Mouse (Mus musculus) neural tube, embryonic 12.5 days (tissue): Measurements from ENCODE around the gene Meaf6. TPM values are rescaled to one million over a fixed set of nuclear protein-coding genes. Genes with fewer than 3 reads are reported as not detected.

Experiments used
- ATAC-seq: fragments of 200-750 bp; cut with Nextera tagmentation; 2 replicates; pipeline ENCODE4 v1.8.0; 2017; ENCODE audit warnings: low read depth, mild to moderate bottlenecking, moderate TSS enrichment, moderate library complexity; ENCODE audit not compliant: low FRiP score
- H3K27ac ChIP-seq: fragments of 300-500 bp; sonication (generic); 2 replicates; pipeline ENCODE4 v1.5.1; 2016
- H3K27me3 ChIP-seq: fragments of 300-500 bp; sonication (generic); replicated peaks from 2 replicates; pipeline ENCODE4 v1.6.1; 2016; ENCODE audit warnings: mild to moderate bottlenecking
- H3K36me3 ChIP-seq: fragments of 300-500 bp; sonication (generic); 2 replicates; pipeline ENCODE4 v1.6.1; 2016; ENCODE audit warnings: mild to moderate bottlenecking
- H3K4me1 ChIP-seq: fragments of 300-500 bp; sonication (generic); 2 replicates; pipeline ENCODE4 v1.6.1; 2016
- H3K4me2 ChIP-seq: fragments of 300-500 bp; sonication (generic); replicated peaks from 2 replicates; pipeline ENCODE4 v1.6.1; 2016; ENCODE audit warnings: mild to moderate bottlenecking
- H3K4me3 ChIP-seq: fragments of 300-500 bp; sonication (generic); 2 replicates; pipeline ENCODE4 v1.5.1; 2016
- H3K9ac ChIP-seq: fragments of 300-500 bp; sonication (generic); 2 replicates; pipeline ENCODE4 v1.6.1; 2016; ENCODE audit warnings: mild to moderate bottlenecking
- H3K9me3 ChIP-seq: fragments of 300-500 bp; sonication (generic); 2 replicates; pipeline ENCODE4 v1.6.1; 2016; ENCODE audit warnings: mild to moderate bottlenecking
- WGBS: fragments of 180-500 bp; shearing (Covaris S2); methylation state at CpG from one replicate; pipeline ENCODE4 v1.1.7; 2016; 5-methylcytosine and 5-hydroxymethylcytosine counted together
- polyA plus RNA-seq: library from polyadenylated mRNA; unstranded; fragments of >200 nt; fragmentation: Nextera tagmentation; extraction: Ambion mirVana; gene quantifications from 2 replicates; pipeline ENCODE4 v1.2.1, GENCODE M21; 2016

Meaf6 gene
- 120 and 129 TPM in 2 replicates for polyA plus RNA-seq

- peak within 1 kb of the TSS; percentile 96 for H3K27ac ChIP-seq
- 1% methylated on average over 63 of the region's 63 CpGs for WGBS
- peak within 1 kb of the TSS; percentile 68 for H3K4me2 ChIP-seq
- peaks cover 8% of the 10 kb centered on the region for H3K4me1 ChIP-seq
- H3K4me3 ChIP-seq = peak within 1 kb of the TSS; percentile 91
- peak within 1 kb of the TSS; percentile 90 for H3K9ac ChIP-seq
- no peaks in the 10 kb centered on the region for H3K9me3 ChIP-seq
- ATAC-seq = peak; percentile 88
- H3K36me3 ChIP-seq = peaks cover 26% of the 10 kb centered on the region
- H3K27me3 ChIP-seq = no peaks in the 10 kb centered on the region
Measured at GRCm38 (mm10) chr4:125084403-125085345, at the start of gene Meaf6. Gene Meaf6, plus strand, starts transcription at chr4:125085134.

GRCm38 (mm10) chr4:125044454-125044853, 40.5 kb upstream of the Meaf6 start:
- Histone ChIP-seq H3K27ac (no peak overlapping the region), H3K36me3 (peaks cover 89% of the 10 kb centered on the region), H3K27me3 (no peaks in the 10 kb centered on the region), H3K9me3 (no peaks in the 10 kb centered on the region), H3K4me2 (no peak overlapping the region), H3K4me3 (no peak overlapping the region), H3K9ac (no peak overlapping the region), H3K4me1 (no peaks in the 10 kb centered on the region)
- ATAC-seq = no peak
- WGBS = 91% methylated on average over 7 of the region's 7 CpGs

- Histone ChIP-seq H3K36me3 (peaks cover 58% of the 10 kb centered on the region), H3K4me3 (no peak overlapping the region), H3K27me3 (no peaks in the 10 kb centered on the region), H3K4me2 (no peak overlapping the region), H3K9me3 (no peaks in the 10 kb centered on the region), H3K4me1 (no peaks in the 10 kb centered on the region), H3K9ac (no peak overlapping the region), H3K27ac (no peak overlapping the region)
- 91% methylated on average over 9 of the region's 9 CpGs for WGBS
- no peak for ATAC-seq
Measured at GRCm38 (mm10) chr4:125055385-125055784, 29.5 kb upstream of the Meaf6 start.

GRCm38 (mm10) chr4:125056476-125056875, 28.5 kb upstream of the Meaf6 start:
- Histone ChIP-seq H3K27ac (no peak overlapping the region), H3K9me3 (no peaks in the 10 kb centered on the region), H3K36me3 (peaks cover 48% of the 10 kb centered on the region), H3K4me3 (no peak overlapping the region), H3K4me1 (no peaks in the 10 kb centered on the region), H3K4me2 (no peak overlapping the region), H3K9ac (no peak overlapping the region), H3K27me3 (no peaks in the 10 kb centered on the region)
- no peak for ATAC-seq
- 81% methylated on average over 4 of the region's 4 CpGs for WGBS

- Histone ChIP-seq H3K27me3 (no peaks in the 10 kb centered on the region), H3K4me3 (no peak overlapping the region), H3K9ac (no peak overlapping the region), H3K9me3 (no peaks in the 10 kb centered on the region), H3K4me1 (no peaks in the 10 kb centered on the region), H3K27ac (no peak overlapping the region), H3K4me2 (no peak overlapping the region), H3K36me3 (peaks cover 41% of the 10 kb centered on the region)
- WGBS = 60% methylated on average over 3 of the region's 3 CpGs
- ATAC-seq = no peak
Measured at GRCm38 (mm10) chr4:125057273-125057672, 27.7 kb upstream of the Meaf6 start.

GRCm38 (mm10) chr4:125058033-125058432, 26.9 kb upstream of the Meaf6 start:
- no peaks in the 10 kb centered on the region for H3K4me1 ChIP-seq
- H3K9ac ChIP-seq = no peak overlapping the region
- ATAC-seq = no peak
- no peak overlapping the region for H3K27ac ChIP-seq
- H3K36me3 ChIP-seq = peaks cover 35% of the 10 kb centered on the region
- 47% methylated on average over 5 of the region's 5 CpGs for WGBS
- no peak overlapping the region for H3K4me3 ChIP-seq
- H3K27me3 ChIP-seq = no peaks in the 10 kb centered on the region
- no peaks in the 10 kb centered on the region for H3K9me3 ChIP-seq
- no peak overlapping the region for H3K4me2 ChIP-seq

- Histone ChIP-seq H3K27ac (no peak overlapping the region), H3K9ac (no peak overlapping the region), H3K4me1 (no peaks in the 10 kb centered on the region), H3K4me3 (no peak overlapping the region), H3K9me3 (no peaks in the 10 kb centered on the region), H3K36me3 (peaks cover 25% of the 10 kb centered on the region), H3K27me3 (no peaks in the 10 kb centered on the region), H3K4me2 (peak overlapping the region; percentile 44)
- WGBS = 3% methylated on average over 8 of the region's 8 CpGs
- peak; percentile 74; the same call in 1 of the 2 replicates for ATAC-seq
Measured at GRCm38 (mm10) chr4:125059025-125059424, 25.9 kb upstream of the Meaf6 start.

- no peak overlapping the region for H3K4me3 ChIP-seq
- H3K27ac ChIP-seq = no peak overlapping the region
- no peak for ATAC-seq
- peaks cover 9% of the 10 kb centered on the region; the same call in 1 of the 2 replicates for H3K36me3 ChIP-seq
- no peaks in the 10 kb centered on the region for H3K9me3 ChIP-seq
- no peak overlapping the region for H3K9ac ChIP-seq
- H3K27me3 ChIP-seq = no peaks in the 10 kb centered on the region
- no peak overlapping the region for H3K4me2 ChIP-seq
- peaks cover 17% of the 10 kb centered on the region for H3K4me1 ChIP-seq
- 74% methylated on average over 8 of the region's 8 CpGs for WGBS
Measured at GRCm38 (mm10) chr4:125063829-125064228, 21.1 kb upstream of the Meaf6 start.

- WGBS = 4% methylated on average over 26 of the region's 26 CpGs
- peak; percentile 59 for ATAC-seq
Measured at GRCm38 (mm10) chr4:125065517-125066307, 19.2 kb upstream of the Meaf6 start, which contains the start of gene Dnali1. Gene Dnali1, minus strand, starts transcription at chr4:125065703.

GRCm38 (mm10) chr4:125066490-125067370, 18.2 kb upstream of the Meaf6 start, which contains the start of gene Snip1:
Gene Snip1, plus strand, starts transcription at chr4:125066672.
- Histone ChIP-seq H3K9ac (peak within 1 kb of the TSS; percentile 90), H3K27ac (no peak within 1 kb of the TSS), H3K4me2 (peak within 1 kb of the TSS; percentile 91), H3K36me3 (peaks cover 35% of the 10 kb centered on the region), H3K9me3 (no peaks in the 10 kb centered on the region), H3K27me3 (no peaks in the 10 kb centered on the region), H3K4me3 (peak within 1 kb of the TSS; percentile 95), H3K4me1 (peaks cover 17% of the 10 kb centered on the region)
- peak; percentile 93 for ATAC-seq
- under 1% methylated on average over 78 of the region's 78 CpGs for WGBS

More at GRCm38 (mm10) chr4:125065517-125066307, 19.2 kb upstream of the Meaf6 start, which contains the start of gene Dnali1:
- Histone ChIP-seq H3K4me1 (peaks cover 17% of the 10 kb centered on the region), H3K4me2 (peak within 1 kb of the TSS; percentile 91), H3K9ac (peak within 1 kb of the TSS; percentile 90), H3K4me3 (peak within 1 kb of the TSS; percentile 95), H3K27ac (no peak within 1 kb of the TSS), H3K9me3 (no peaks in the 10 kb centered on the region), H3K27me3 (no peaks in the 10 kb centered on the region), H3K36me3 (peaks cover 25% of the 10 kb centered on the region)

- no peak for ATAC-seq
- Histone ChIP-seq H3K4me3 (no peak overlapping the region), H3K27me3 (no peaks in the 10 kb centered on the region), H3K9ac (no peak overlapping the region), H3K9me3 (no peaks in the 10 kb centered on the region), H3K4me2 (no peak overlapping the region), H3K27ac (no peak overlapping the region), H3K4me1 (no peaks in the 10 kb centered on the region), H3K36me3 (peaks cover 43% of the 10 kb centered on the region)
- WGBS = 93% methylated on average over 2 of the region's 2 CpGs
Measured at GRCm38 (mm10) chr4:125077700-125078099, 7.2 kb upstream of the Meaf6 start.
